Mouse (Mus musculus) left cerebral cortex, adult 18-20 months (tissue): ENCODE data around the gene Gm20594. TPM values are rescaled to one million over a fixed set of nuclear protein-coding genes. Genes with fewer than 3 reads are reported as not detected.

Experiments used
- DNase-seq, 2 experiments: peaks; one replicate each; pipeline ENCODE4 v3.0.0; 2021 to 2022; ENCODE audit warnings: low spot score in 2 of 2, mixed read lengths in 1 of 2
- long read RNA-seq, 2 experiments: library from polyadenylated mRNA; stranded (forward); transcript quantifications; one replicate each; pipeline ENCODE4 v2.0.0; 2021
- total RNA-seq, 2 experiments: library from RNA; stranded (reverse); gene quantifications; 2 replicates each; pipeline ENCODE4 v1.2.3; 2021

Gene Gm20594
- total RNA-seq, result not detected
- long read RNA-seq, experiment 1, result 0 reads
- long read RNA-seq, experiment 2, result 0 reads

DNA sequence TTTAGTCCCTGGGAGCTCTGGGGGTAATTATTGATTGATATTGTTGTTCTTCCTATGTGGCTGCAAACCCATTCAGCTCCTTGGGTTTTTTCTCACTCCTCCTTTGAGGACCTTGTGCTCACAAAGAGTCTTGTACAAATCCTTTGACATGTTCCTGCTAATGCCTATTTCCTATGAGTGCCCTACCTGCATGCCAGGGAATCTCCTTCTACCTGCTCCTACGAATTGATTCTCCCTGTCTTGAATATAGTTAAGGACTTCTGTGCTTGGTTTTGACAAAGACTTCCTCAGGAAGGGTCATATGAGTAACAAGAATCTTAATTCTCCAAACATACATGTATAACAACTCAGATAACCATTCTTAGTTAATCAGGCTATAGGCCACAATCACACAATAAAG lies at the start of gene Gm20594:
Gene Gm20594 (plus strand): TSS at position 301 of the 400 bp plus-strand sequence.
- DNase-seq, result no peak

DNA sequence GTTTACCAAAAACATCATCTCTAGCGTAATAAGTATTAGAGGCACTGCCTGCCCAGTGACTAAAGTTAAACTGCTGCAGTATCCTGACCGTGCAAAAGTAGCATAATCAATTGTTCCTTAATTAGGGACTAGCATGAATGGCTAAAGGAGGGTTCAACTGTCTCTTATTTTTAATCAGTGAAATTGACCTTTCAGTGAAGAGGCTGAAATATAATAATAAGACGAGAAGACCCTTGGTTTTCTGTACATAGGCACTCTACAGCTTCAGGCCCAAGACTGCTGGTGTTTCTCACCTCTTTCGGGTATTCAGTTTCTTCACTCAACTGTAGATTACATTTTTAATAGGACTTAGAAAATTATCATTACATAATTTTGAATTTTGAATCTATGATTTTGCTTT lies 398 bp downstream of the Gm20594 start:
- no peak for DNase-seq

DNA sequence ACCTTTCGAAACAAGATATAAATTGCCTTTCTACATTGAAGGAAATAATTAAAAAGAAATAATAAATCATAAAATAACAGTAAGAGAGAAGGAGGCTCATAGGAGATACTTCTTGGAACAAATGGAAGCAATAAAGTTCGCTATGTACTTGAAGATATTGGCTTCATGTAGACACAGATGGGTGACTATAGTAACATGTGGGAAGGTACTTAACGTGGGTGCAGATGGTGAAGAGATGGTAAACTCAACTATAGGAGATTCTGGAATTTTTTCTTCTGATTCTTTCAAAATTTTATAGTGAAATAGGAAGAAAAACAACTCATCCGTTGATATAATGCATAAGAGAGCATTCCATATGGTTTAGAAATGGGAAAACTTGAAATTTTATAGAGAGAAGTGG lies 16.1 kb downstream of the Gm20594 start:
- DNase-seq, result peak; percentile 3 to 8

DNA sequence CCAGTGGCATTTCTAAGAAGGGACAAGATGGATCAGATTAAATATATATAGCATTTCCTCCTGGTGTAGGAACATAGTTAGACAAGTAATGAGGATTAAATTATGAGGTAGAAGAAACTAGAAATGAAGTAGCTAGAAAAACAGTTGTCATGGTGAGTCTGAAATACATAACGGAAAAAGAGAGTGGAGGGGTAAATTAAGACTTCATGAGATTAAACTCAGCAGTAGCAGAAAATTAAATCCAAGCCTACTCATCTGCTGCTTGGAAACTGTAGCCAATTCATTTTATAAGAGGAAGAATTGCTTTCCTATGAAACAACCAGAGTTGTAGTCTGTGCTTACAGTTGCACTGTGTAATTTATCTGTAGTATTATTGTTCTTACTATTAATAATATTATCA lies 29.1 kb downstream of the Gm20594 start:
- no peak for DNase-seq

Other genes with a start within 250 kb of the Gm20594 start
- gene Lrrtm4, start 201.0 kb downstream of the Gm20594 start, total RNA-seq, result 10 to 100 TPM; 54.1 to 57.5 TPM